Mouse (Mus musculus): ENCODE data around the gene Pip4k2a. TPM values are rescaled to one million over a fixed set of nuclear protein-coding genes. Genes with fewer than 3 reads are reported as not detected.
"Not testable (repeated sequence)": the region's sequence is repeated elsewhere in the genome, so short reads cannot be mapped to it uniquely, and the experiment has no call there.

Gene Pip4k2a
- polyA plus RNA-seq, 1 experiment from 2014 or later: 12.5 TPM

GRCm38 (mm10) chr2:18901133-18901532 is 96.8 kb downstream of the Pip4k2a start:
- H3K27me3 ChIP-seq: no peaks in the 10 kb centered on the region
- no peaks in the 10 kb centered on the region for H3K9me3 ChIP-seq
- H3K4me2 ChIP-seq: no peak overlapping the region
- WGBS: 94% methylated on average over 4 of the region's 4 CpGs
- no peak overlapping the region for H3K4me3 ChIP-seq
- H3K9ac ChIP-seq: no peak overlapping the region
- no peaks in the 10 kb centered on the region for H3K4me1 ChIP-seq (replicated peaks)
- no peaks in the 10 kb centered on the region for H3K36me3 ChIP-seq
- no peak for ATAC-seq (ENCODE audit: low FRiP score, low read depth)
- H3K27ac ChIP-seq (replicated peaks): no peak overlapping the region

GRCm38 (mm10) chr2:18900635-18901034 is 97.3 kb downstream of the Pip4k2a start:
- no peak overlapping the region for H3K4me3 ChIP-seq
- no peaks in the 10 kb centered on the region for H3K27me3 ChIP-seq
- H3K9me3 ChIP-seq: no peaks in the 10 kb centered on the region
- H3K4me1 ChIP-seq (replicated peaks): no peaks in the 10 kb centered on the region
- H3K27ac ChIP-seq (replicated peaks): no peak overlapping the region
- WGBS: 97% methylated on average over 2 of the region's 2 CpGs
- no peaks in the 10 kb centered on the region for H3K36me3 ChIP-seq
- ATAC-seq (ENCODE audit: low FRiP score, low read depth): no peak
- H3K9ac ChIP-seq: no peak overlapping the region
- no peak overlapping the region for H3K4me2 ChIP-seq

GRCm38 (mm10) chr2:18897742-18898256 is 100.1 kb downstream of the Pip4k2a start:
- H3K9me3 ChIP-seq: no peaks in the 10 kb centered on the region
- H3K4me3 ChIP-seq: no peak overlapping the region
- H3K27ac ChIP-seq (replicated peaks): no peak overlapping the region
- H3K4me2 ChIP-seq: no peak overlapping the region
- H3K9ac ChIP-seq: no peak overlapping the region
- no peak for ATAC-seq (ENCODE audit: low FRiP score, low read depth)
- H3K27me3 ChIP-seq: no peaks in the 10 kb centered on the region
- H3K4me1 ChIP-seq (replicated peaks): no peaks in the 10 kb centered on the region
- 55% methylated on average over 10 of the region's 10 CpGs for WGBS
- no peaks in the 10 kb centered on the region for H3K36me3 ChIP-seq

- WGBS: 38% methylated on average over 6 of the region's 6 CpGs
- Histone ChIP-seq H3K27ac (replicated peaks) (no peak overlapping the region), H3K36me3 (no peaks in the 10 kb centered on the region), H3K27me3 (no peaks in the 10 kb centered on the region), H3K4me3 (no peak overlapping the region), H3K9ac (no peak overlapping the region), H3K4me2 (no peak overlapping the region), H3K4me1 (replicated peaks) (no peaks in the 10 kb centered on the region), H3K9me3 (no peaks in the 10 kb centered on the region)
- ATAC-seq (ENCODE audit: low FRiP score, low read depth): no peak
Measured at GRCm38 (mm10) chr2:18896015-18896414, 101.9 kb downstream of the Pip4k2a start.

GRCm38 (mm10) chr2:18893336-18893735 is 104.6 kb downstream of the Pip4k2a start:
- H3K36me3 ChIP-seq; H3K4me1 ChIP-seq (replicated peaks); H3K27me3 ChIP-seq; H3K9me3 ChIP-seq; H3K9ac ChIP-seq; H3K4me3 ChIP-seq; H3K4me2 ChIP-seq; ATAC-seq (ENCODE audit: low FRiP score, low read depth); H3K27ac ChIP-seq (replicated peaks): not testable (repeated sequence)
- WGBS: 98% methylated on average over 1 of the region's 1 CpGs

- H3K27me3 ChIP-seq: no peaks in the 10 kb centered on the region
- no peaks in the 10 kb centered on the region for H3K36me3 ChIP-seq
- no peak overlapping the region for H3K4me3 ChIP-seq
- ATAC-seq (ENCODE audit: low FRiP score, low read depth): no peak
- 88% methylated on average over 10 of the region's 10 CpGs for WGBS
- no peak overlapping the region for H3K27ac ChIP-seq (replicated peaks)
- no peaks in the 10 kb centered on the region for H3K9me3 ChIP-seq
- H3K9ac ChIP-seq: no peak overlapping the region
- H3K4me2 ChIP-seq: no peak overlapping the region
- H3K4me1 ChIP-seq (replicated peaks): no peaks in the 10 kb centered on the region
Measured at GRCm38 (mm10) chr2:18891991-18892537, 105.9 kb downstream of the Pip4k2a start.

- H3K4me1 ChIP-seq (replicated peaks): no peaks in the 10 kb centered on the region
- H3K4me3 ChIP-seq: no peak overlapping the region
- ATAC-seq (ENCODE audit: low FRiP score, low read depth): no peak; the same call in 1 of the 2 replicates
- no peak overlapping the region for H3K9ac ChIP-seq
- H3K9me3 ChIP-seq: no peaks in the 10 kb centered on the region
- no peak overlapping the region for H3K4me2 ChIP-seq
- H3K36me3 ChIP-seq: no peaks in the 10 kb centered on the region
- H3K27me3 ChIP-seq: no peaks in the 10 kb centered on the region
- WGBS: 73% methylated on average over 11 of the region's 11 CpGs
- H3K27ac ChIP-seq (replicated peaks): no peak overlapping the region
Measured at GRCm38 (mm10) chr2:18890227-18891001, 107.5 kb downstream of the Pip4k2a start.

- Histone ChIP-seq H3K27ac (replicated peaks) (no peak overlapping the region), H3K4me1 (replicated peaks) (no peaks in the 10 kb centered on the region), H3K9ac (no peak overlapping the region), H3K9me3 (no peaks in the 10 kb centered on the region), H3K36me3 (no peaks in the 10 kb centered on the region), H3K4me2 (no peak overlapping the region), H3K4me3 (no peak overlapping the region), H3K27me3 (no peaks in the 10 kb centered on the region)
- no peak for ATAC-seq (ENCODE audit: low FRiP score, low read depth)
- WGBS: 77% methylated on average over 3 of the region's 3 CpGs
Measured at GRCm38 (mm10) chr2:18884277-18884676, 113.6 kb downstream of the Pip4k2a start.

GRCm38 (mm10) chr2:18874626-18875025 is 123.3 kb downstream of the Pip4k2a start:
- ATAC-seq (ENCODE audit: low FRiP score, low read depth): no peak
- no peak overlapping the region for H3K27ac ChIP-seq (replicated peaks)
- H3K4me1 ChIP-seq (replicated peaks): no peaks in the 10 kb centered on the region
- 92% methylated on average over 7 of the region's 7 CpGs for WGBS
- no peaks in the 10 kb centered on the region for H3K36me3 ChIP-seq
- H3K9ac ChIP-seq: no peak overlapping the region
- H3K9me3 ChIP-seq: no peaks in the 10 kb centered on the region
- H3K4me3 ChIP-seq: no peak overlapping the region
- no peak overlapping the region for H3K4me2 ChIP-seq
- H3K27me3 ChIP-seq: no peaks in the 10 kb centered on the region

- no peaks in the 10 kb centered on the region for H3K9me3 ChIP-seq
- no peaks in the 10 kb centered on the region for H3K36me3 ChIP-seq
- H3K4me1 ChIP-seq (replicated peaks): no peaks in the 10 kb centered on the region
- no peak overlapping the region for H3K4me2 ChIP-seq
- no peak for ATAC-seq (ENCODE audit: low FRiP score, low read depth)
- no peaks in the 10 kb centered on the region for H3K27me3 ChIP-seq
- H3K4me3 ChIP-seq: no peak overlapping the region
- WGBS: 88% methylated on average over 8 of the region's 8 CpGs
- H3K27ac ChIP-seq (replicated peaks): no peak overlapping the region
- no peak overlapping the region for H3K9ac ChIP-seq
Measured at GRCm38 (mm10) chr2:18874063-18874462, 123.9 kb downstream of the Pip4k2a start.

- H3K9me3 ChIP-seq: no peaks in the 10 kb centered on the region
- WGBS: 79% methylated on average over 3 of the region's 3 CpGs
- no peak for ATAC-seq (ENCODE audit: low FRiP score, low read depth)
Measured at GRCm38 (mm10) chr2:18873440-18873839, 124.5 kb downstream of the Pip4k2a start.

GRCm38 (mm10) chr2:18872797-18873196 is 125.1 kb downstream of the Pip4k2a start:
- Histone ChIP-seq H3K27ac (replicated peaks) (no peak overlapping the region), H3K36me3 (no peaks in the 10 kb centered on the region), H3K9ac (no peak overlapping the region), H3K4me2 (no peak overlapping the region), H3K4me3 (no peak overlapping the region), H3K9me3 (no peaks in the 10 kb centered on the region), H3K27me3 (no peaks in the 10 kb centered on the region), H3K4me1 (replicated peaks) (no peaks in the 10 kb centered on the region)
- ATAC-seq (ENCODE audit: low FRiP score, low read depth): no peak
- 11% methylated on average over 2 of the region's 2 CpGs for WGBS

More at GRCm38 (mm10) chr2:18873440-18873839, 124.5 kb downstream of the Pip4k2a start:
- Histone ChIP-seq H3K4me2 (no peak overlapping the region), H3K27me3 (no peaks in the 10 kb centered on the region), H3K27ac (replicated peaks) (no peak overlapping the region), H3K4me3 (no peak overlapping the region), H3K4me1 (replicated peaks) (no peaks in the 10 kb centered on the region), H3K9ac (no peak overlapping the region), H3K36me3 (no peaks in the 10 kb centered on the region)

All from hindbrain, embryonic 15.5 days (tissue).